Mouse (Mus musculus): ENCODE measurements around the gene Ank3. TPM values are rescaled to one million over a fixed set of nuclear protein-coding genes. Genes with fewer than 3 reads are reported as not detected.

Ank3 gene
- polyA plus RNA-seq, 1 experiment = 23.3 TPM

DNA sequence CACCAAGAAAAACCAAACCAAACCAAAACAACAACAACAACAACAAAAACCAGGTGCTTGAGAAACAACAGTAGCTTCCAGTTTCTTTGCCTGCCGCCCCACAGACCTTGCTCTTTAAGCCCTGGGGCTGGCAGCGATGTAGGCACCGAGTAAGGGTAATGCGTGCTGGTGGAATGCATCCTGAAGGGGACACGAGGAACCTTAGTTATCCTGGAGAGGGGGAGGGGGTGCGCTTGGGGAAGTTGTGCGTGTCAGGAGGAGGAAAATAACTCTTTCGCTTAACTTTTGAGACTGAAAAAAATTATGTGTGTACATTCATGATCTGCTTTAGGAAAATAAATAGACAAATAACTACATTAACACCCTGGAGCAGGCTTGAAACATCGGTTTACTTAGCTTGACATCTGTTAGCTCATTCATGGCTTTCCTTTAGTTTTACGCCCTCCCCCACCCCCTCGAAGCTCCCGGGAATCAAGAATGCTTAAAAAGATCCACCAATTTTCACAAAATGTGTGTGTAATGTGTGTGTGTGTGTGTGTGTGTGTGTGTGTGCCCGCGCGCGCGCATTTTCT lies 1.3 kb downstream of the Ank3 start:
- peak; percentile 23 for DNase-seq
- TF ChIP-seq POLR2A (IDR thresholded peaks at IDR 0.05; ENCODE audit: borderline replicate concordance, extremely low read depth, low read depth, low read length) = no peak
- no peak for TF ChIP-seq CTCF (IDR thresholded peaks at IDR 0.05; ENCODE audit: insufficient read depth, low read length)
- Histone ChIP-seq H3K4me3 (replicated peaks; ENCODE audit: extremely low read depth, low read depth, low read length) (peak overlapping the region; percentile 65), H3K4me1 (ENCODE audit: control insufficient read depth, insufficient read depth, low read length) (peaks cover 2% of the 10 kb centered on the region; the same call in 1 of the 2 replicates)
- 6% methylated on average over 17 of the region's 17 CpGs for WGBS

DNA sequence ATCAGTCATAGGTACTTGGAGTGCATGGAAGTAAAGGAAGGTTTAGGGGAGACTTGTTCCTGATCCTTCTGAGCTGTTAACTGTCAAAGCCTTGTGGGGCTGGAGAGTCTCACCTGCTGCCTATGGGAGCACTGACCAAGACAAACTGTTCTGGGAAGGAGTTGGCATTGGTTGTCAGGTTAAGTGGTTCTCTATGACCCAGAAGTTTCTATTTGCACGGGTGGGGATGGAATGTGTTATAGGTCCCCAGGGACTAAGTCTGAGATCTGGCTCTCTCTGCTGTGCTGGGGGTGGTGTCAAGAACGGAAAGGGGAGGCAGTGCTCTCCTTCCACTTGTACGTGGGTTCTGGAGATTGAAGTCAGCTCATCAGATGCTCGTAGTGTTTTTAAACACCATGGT lies 6.9 kb downstream of the Ank3 start:
- DNase-seq = no peak
- Histone ChIP-seq H3K4me1 (ENCODE audit: control insufficient read depth, insufficient read depth, low read length) (peaks cover 2% of the 10 kb centered on the region; the same call in 1 of the 2 replicates), H3K4me3 (replicated peaks; ENCODE audit: extremely low read depth, low read depth, low read length) (no peak overlapping the region)
- WGBS = 64% methylated on average over 4 of the region's 4 CpGs
- TF ChIP-seq POLR2A (IDR thresholded peaks at IDR 0.05; ENCODE audit: borderline replicate concordance, extremely low read depth, low read depth, low read length) (no peak), CTCF (IDR thresholded peaks at IDR 0.05; ENCODE audit: insufficient read depth, low read length) (no peak)

DNA sequence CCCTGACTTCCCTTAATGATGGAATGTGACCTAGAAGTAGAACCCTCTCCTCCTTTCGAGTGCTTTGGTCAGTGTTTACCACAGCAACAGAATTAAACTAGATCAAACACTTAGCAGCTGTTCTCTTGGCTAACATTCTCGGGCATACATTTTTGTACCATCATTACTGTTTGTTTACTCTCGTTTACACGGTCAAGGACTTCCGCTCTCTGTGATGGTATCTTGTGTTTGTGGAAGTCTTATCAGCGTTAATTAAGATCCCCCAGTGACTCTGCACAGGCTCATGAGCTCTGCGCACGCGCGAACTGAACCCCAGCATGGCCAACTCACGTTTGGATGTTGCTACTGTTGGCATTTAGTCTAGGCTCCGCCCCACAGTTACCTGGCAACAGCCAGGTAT lies 16.3 kb downstream of the Ank3 start:
- TF ChIP-seq CTCF (IDR thresholded peaks at IDR 0.05; ENCODE audit: insufficient read depth, low read length) (no peak), POLR2A (IDR thresholded peaks at IDR 0.05; ENCODE audit: borderline replicate concordance, extremely low read depth, low read depth, low read length) (no peak)
- WGBS = 29% methylated on average over 12 of the region's 12 CpGs
- peaks cover 3% of the 10 kb centered on the region; the same call in 1 of the 2 replicates for H3K4me1 ChIP-seq (ENCODE audit: control insufficient read depth, insufficient read depth, low read length)
- peak; percentile 59 for DNase-seq
- H3K4me3 ChIP-seq (replicated peaks; ENCODE audit: extremely low read depth, low read depth, low read length) = no peak overlapping the region

DNA sequence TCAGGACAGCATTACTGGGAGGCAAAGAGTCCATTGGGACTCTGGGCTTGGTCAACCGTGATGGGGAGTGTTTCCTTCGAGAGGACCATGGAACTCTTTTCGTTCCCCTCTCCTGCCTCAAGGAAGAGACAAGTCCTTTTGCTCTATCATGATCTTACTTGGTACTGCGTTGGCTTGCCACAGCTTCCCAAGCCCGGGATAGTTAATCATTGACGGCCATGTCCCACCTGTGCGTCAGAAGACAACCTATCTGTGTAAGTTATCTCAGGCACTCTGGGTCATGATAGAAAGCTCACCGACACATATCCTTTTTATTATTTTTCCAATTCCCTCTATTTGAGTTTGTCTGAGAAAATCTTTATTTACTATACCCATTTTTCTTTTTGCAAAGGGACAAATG lies 20.1 kb downstream of the Ank3 start:
- 71% methylated on average over 8 of the region's 8 CpGs for WGBS
- TF ChIP-seq POLR2A (IDR thresholded peaks at IDR 0.05; ENCODE audit: borderline replicate concordance, extremely low read depth, low read depth, low read length) = no peak
- TF ChIP-seq CTCF (IDR thresholded peaks at IDR 0.05; ENCODE audit: insufficient read depth, low read length) = no peak
- no peak for DNase-seq
- Histone ChIP-seq H3K4me1 (ENCODE audit: control insufficient read depth, insufficient read depth, low read length) (peaks cover 3% of the 10 kb centered on the region; the same call in 1 of the 2 replicates), H3K4me3 (replicated peaks; ENCODE audit: extremely low read depth, low read depth, low read length) (no peak overlapping the region)

DNA sequence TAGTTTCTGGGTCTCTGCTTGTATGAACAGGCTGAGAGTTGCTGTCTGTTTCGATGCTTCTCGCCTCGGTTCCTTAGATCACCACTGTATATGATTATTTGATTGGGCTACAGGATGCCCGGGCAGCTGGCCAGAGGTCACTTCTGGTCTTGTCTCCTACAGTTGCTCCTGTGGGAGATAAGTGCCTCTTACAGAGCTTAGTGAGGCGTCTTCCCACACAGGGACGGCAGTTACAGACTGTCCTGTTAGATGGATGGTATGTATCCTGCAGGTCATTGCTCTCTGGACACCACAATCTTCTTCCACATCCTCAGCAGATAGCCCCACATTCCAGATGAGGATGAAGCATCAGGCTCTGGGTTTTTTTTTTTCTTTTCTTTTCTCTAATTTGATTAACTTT lies 21.7 kb downstream of the Ank3 start:
- 32% methylated on average over 6 of the region's 6 CpGs for WGBS
- DNase-seq = no peak
- H3K4me1 ChIP-seq (ENCODE audit: control insufficient read depth, insufficient read depth, low read length) = no peaks in the 10 kb centered on the region
- H3K4me3 ChIP-seq (replicated peaks; ENCODE audit: extremely low read depth, low read depth, low read length) = no peak overlapping the region
- no peak for TF ChIP-seq POLR2A (IDR thresholded peaks at IDR 0.05; ENCODE audit: borderline replicate concordance, extremely low read depth, low read depth, low read length)
- TF ChIP-seq CTCF (IDR thresholded peaks at IDR 0.05; ENCODE audit: insufficient read depth, low read length) = no peak

DNA sequence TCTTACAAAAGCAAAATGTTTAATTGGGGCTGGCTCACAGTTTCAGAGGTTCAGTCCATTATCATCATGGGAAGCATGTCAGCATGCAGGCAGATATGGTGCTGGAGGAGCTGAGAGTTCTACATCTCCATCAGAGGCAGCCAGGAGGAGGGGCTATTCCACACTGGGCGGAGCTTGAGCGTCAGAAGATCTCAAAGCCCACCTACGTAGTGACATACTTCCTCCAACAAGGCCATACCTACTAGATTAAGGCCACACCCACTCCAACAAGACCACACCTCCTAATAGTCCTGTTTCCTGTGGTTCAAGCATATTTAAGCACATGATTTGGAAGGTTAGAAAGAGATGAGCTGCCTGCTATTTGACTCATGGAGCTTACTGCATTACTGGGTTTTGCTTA lies 25.5 kb downstream of the Ank3 start:
- Histone ChIP-seq H3K4me1 (ENCODE audit: control insufficient read depth, insufficient read depth, low read length) (no peaks in the 10 kb centered on the region), H3K4me3 (replicated peaks; ENCODE audit: extremely low read depth, low read depth, low read length) (no peak overlapping the region)
- no peak for TF ChIP-seq POLR2A (IDR thresholded peaks at IDR 0.05; ENCODE audit: borderline replicate concordance, extremely low read depth, low read depth, low read length)
- no peak for TF ChIP-seq CTCF (IDR thresholded peaks at IDR 0.05; ENCODE audit: insufficient read depth, low read length)
- DNase-seq = no peak
- 93% methylated on average over 3 of the region's 3 CpGs for WGBS

DNA sequence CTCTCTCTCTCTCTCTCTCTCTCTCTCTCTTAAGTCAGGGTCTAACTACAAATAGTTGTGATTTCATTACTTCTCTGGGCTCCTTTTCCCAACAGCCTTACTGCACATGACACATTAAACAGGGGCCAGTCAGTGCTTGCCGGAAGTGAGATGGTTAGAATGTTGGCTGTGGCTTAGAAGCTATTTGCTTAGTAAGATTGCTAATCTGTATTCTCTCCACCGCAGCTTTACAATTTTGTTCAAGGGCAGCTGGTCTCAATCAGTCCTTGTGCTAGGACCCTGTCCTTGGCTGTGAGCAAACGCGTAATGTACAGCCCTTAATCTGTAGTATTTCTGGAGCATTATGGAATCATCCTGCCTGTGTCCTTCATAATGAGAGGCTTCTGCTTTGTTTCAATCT lies 31.6 kb downstream of the Ank3 start:
- Histone ChIP-seq H3K4me3 (replicated peaks; ENCODE audit: extremely low read depth, low read depth, low read length) (no peak overlapping the region), H3K4me1 (ENCODE audit: control insufficient read depth, insufficient read depth, low read length) (no peaks in the 10 kb centered on the region)
- no peak for TF ChIP-seq CTCF (IDR thresholded peaks at IDR 0.05; ENCODE audit: insufficient read depth, low read length)
- TF ChIP-seq POLR2A (IDR thresholded peaks at IDR 0.05; ENCODE audit: borderline replicate concordance, extremely low read depth, low read depth, low read length) = no peak
- no peak for DNase-seq
- 69% methylated on average over 4 of the region's 4 CpGs for WGBS

DNA sequence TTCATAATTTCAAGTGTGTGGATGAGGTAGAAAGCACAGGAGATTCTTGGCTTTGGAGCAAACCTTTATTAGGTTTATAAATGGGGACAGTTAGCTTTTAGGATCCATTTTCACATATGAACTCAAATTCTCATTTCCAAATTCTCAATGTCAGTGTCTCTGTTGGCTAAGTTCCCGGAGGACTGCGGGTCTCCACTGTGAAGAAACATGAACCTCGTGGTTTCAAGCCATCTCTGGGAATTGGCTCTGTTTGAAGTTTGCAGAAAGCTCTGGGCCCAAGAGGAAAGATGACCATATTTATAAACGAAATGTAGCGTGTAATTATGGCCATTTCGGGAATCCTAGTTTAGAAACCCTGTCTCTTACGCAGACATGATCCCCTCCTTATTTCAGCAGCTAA lies 32.5 kb downstream of the Ank3 start:
- 74% methylated on average over 7 of the region's 7 CpGs for WGBS
- H3K4me3 ChIP-seq (replicated peaks; ENCODE audit: extremely low read depth, low read depth, low read length) = no peak overlapping the region
- no peak for DNase-seq
- TF ChIP-seq POLR2A (IDR thresholded peaks at IDR 0.05; ENCODE audit: borderline replicate concordance, extremely low read depth, low read depth, low read length) = no peak
- TF ChIP-seq CTCF (IDR thresholded peaks at IDR 0.05; ENCODE audit: insufficient read depth, low read length) = no peak
- H3K4me1 ChIP-seq (ENCODE audit: control insufficient read depth, insufficient read depth, low read length) = no peaks in the 10 kb centered on the region

DNA sequence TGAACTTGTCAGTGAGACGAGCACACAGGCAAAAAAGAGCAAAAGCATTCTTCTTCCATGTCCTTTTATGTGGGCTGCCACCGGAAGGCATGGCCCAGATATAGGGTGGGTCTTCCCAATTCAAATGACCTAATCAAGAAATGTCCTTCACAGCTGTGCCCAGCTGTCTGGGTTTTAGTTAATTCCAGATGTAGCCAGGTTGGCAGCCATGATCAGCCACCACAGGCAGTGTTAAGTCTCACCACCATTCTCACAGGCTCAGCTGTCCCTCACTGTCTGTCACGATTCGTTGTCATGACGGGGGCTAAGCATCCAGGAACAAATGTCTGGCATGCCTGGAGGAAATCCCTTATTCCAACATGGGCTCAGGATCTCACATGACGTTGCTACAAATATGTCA lies 36.6 kb downstream of the Ank3 start:
- no peaks in the 10 kb centered on the region; the same call in 1 of the 2 replicates for H3K4me1 ChIP-seq (ENCODE audit: control insufficient read depth, insufficient read depth, low read length)
- no peak overlapping the region for H3K4me3 ChIP-seq (replicated peaks; ENCODE audit: extremely low read depth, low read depth, low read length)
- TF ChIP-seq POLR2A (IDR thresholded peaks at IDR 0.05; ENCODE audit: borderline replicate concordance, extremely low read depth, low read depth, low read length) = no peak
- no peak for TF ChIP-seq CTCF (IDR thresholded peaks at IDR 0.05; ENCODE audit: insufficient read depth, low read length)
- WGBS = 73% methylated on average over 6 of the region's 6 CpGs
- DNase-seq = no peak

DNA sequence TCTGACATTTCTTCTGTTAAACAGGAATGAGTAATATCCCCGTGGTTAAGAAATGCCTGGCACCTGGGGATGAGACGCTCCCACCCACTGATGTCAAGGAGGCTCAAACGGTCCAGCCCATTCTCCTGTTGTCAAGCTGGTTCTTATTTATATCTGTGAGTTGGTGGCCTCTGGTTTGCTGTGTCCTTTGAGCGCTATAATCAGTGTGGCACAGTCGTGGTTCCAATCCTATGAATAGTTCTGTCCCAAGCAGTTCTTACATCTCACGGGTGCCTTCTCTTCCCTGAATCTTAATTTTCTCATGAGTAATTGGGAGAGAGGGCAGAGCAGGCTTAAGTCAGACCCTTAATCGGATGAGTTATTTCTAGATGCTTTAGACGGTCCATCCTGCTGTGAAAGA lies 40.9 kb downstream of the Ank3 start:
- TF ChIP-seq POLR2A (IDR thresholded peaks at IDR 0.05; ENCODE audit: borderline replicate concordance, extremely low read depth, low read depth, low read length) = no peak
- no peak for TF ChIP-seq CTCF (IDR thresholded peaks at IDR 0.05; ENCODE audit: insufficient read depth, low read length)
- 73% methylated on average over 8 of the region's 8 CpGs for WGBS
- DNase-seq = no peak
- Histone ChIP-seq H3K4me1 (ENCODE audit: control insufficient read depth, insufficient read depth, low read length) (no peaks in the 10 kb centered on the region; the same call in 1 of the 2 replicates), H3K4me3 (replicated peaks; ENCODE audit: extremely low read depth, low read depth, low read length) (no peak overlapping the region)

All from lung, adult 2 months (tissue).